Mouse (Mus musculus) adrenal gland, postnatal 36 days (tissue): ENCODE measurements at regions not wholly inside any gene's neighbourhood (a gene's known extent, or its start where the extent isn't known, plus 50 kb on each side); places are given as distances from the start of the nearest gene placed in this dataset.
A peak's percentile ranks its signal among the peaks of the same experiment; 100 is the strongest.
"Not testable (repeated sequence)": the region's sequence is repeated elsewhere in the genome, so short reads cannot be mapped to it uniquely, and the experiment has no call there.

Experiments
- DNase-seq, 2 experiments: peaks; one replicate each; pipeline ENCODE4 v3.0.0; 2021; ENCODE audit warnings: mixed read lengths in 1 of 2

DNA sequence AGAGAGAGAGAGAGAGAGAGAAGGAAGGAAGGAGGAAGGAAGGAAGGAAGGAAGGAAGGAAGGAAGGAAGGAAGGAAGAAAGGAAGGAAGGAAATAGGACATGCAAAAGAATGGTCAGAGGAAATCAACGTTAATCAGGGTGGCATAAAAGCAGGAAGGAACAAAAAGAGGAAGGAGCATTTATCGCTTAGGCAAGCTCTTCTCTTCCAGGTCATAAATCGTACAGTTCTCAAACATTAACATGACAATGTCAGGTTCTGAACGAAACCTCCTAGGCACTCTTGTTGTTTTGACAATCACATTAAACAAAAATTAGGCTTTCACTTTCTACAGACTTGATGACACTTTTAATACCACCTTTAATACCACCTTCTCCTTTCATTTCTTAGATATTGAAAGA lies 594.0 kb downstream of the Efna5 start:
- no peak for DNase-seq

DNA sequence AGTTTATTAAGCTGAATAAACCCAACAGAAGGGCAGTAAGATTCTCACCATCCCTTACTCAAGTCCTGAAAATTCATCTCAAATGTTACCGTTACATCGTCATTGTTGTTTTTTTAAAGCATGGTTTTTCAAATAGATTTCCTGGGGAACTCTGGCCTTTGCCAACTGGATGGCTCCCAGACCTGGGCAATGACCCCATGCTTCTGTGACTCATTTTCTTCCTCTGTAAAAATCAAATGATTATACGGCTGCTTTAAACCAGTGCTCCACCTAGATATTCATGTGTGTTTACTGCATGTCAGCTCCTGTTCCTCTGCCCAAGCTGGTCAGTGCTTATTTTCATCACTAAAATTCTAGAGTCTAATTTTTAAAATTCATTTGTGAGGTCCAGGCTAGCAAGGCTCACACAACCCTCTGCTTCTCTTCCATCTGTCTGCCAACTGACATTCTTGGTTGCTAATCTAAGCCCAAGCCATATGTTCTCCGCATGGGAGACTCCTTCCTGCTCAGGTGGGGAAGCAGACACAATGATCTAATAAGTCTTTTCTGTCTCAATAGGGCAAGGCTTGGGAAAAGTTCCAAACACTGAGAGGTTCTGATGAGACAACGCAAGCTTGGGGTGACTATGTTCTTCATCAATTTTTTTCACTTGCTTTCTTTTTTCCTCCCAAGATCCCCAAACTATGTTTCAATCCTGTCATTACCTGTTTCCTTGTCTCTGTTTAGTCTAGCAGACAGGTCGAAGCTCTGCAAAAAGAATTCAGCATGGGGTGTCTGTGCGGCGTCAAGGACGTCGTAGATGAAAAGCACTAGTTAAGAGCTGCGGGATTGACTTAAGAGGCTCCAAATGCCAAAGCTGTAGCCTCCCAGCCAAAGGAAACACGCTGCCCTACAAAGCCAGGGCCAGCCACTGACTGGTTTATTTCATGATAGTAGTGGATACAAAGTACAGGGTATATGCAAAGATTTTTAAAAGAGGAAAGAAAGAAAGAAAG lies 594.7 kb downstream of the Efna5 start:
- no peak for DNase-seq

DNA sequence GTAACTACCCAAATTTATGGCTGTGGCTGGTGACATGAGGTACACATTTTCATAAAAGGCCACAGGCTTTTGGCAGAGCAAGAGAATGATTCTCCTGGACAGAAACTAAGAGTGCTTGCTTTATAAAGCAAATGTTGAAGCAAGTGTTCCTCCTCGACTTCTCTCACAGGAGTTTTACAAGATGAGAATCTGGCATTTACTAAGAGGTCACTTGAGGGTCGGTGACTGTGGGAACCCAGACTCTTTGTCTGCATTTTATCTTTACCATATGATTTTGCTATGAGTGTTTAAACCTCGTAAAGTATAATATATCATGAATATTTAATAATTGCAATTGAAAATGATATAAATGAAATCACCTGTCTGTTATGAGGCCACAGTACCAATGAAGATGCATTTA lies 600.9 kb downstream of the Efna5 start:
- DNase-seq, result no peak

DNA sequence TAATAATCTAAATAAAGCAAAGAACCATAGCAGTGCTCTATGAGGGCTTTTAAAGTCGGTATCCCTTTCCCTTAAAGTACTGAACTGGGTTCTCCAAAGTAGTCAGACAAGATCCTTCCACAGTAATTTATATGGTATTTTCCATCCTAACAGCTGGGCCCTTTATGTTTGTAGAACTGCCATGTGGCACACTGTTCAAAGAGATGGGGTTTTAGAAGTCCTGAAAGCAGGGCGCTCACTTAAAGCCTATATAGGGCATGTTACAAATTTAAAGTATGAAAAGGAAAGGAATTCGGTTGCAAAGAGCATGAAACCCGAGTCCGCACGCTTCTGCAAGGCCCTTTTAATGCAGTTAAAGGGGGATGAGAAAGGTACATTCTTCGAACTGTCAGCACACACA lies 609.7 kb downstream of the Efna5 start:
- no peak for DNase-seq

DNA sequence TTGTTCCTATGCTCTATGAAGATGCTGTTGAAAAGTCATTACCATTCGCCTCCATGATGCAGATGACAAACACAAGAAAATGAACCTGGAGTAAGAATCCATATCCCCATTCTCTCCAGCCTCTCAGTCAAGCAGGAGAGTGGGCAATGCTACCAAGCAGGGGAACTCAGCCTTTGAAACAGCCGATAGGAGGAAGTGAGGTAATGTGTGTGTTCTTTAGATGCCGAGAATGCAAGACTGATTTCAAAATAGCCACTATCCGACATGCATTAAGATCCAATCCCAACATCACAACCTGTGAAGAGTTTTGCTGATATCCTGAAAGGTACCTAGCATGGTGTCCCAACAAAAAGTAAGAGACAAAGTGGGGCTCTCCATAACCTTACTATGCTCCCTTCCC lies 611.8 kb downstream of the Efna5 start:
- DNase-seq, result no peak

DNA sequence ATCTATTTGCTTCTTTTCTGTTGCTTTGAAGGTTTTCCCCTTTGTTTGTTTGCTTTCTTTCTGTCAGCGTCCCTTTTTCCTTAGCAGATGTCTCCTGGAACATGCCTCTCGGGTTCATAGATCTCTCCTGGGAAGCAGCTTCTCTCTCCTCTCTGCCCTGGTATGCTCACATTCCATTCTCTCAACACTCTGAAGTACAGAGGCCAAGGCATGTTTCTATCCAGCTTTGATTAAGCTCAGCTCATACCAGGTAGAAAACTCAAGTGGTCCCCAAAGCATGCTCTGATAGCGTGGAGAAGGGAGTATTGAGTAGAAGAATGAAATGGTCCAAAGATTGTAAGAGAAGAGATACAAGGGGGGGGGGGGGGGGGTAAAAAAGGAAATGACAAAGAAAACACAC lies 627.7 kb downstream of the Efna5 start:
- no peak for DNase-seq

DNA sequence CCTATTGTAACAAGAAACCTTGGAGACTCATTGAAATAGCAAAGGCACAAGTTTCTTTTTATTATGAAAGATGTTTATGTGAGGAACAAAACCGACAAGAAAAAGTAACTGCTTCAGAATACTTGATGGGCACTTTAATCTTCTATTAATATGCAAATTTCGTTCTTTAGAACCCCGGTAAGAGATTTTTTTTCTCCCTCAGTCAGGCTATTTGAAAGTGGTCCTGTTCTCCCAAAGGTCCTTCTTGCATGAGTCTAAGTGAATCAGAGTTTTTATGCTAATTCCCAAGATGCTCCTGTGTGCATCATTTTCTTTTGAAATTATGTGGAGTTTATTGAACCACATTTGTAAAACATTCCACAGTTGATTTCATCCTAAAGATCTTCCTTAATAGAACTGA lies 633.1 kb downstream of the Efna5 start:
- no peak for DNase-seq

DNA sequence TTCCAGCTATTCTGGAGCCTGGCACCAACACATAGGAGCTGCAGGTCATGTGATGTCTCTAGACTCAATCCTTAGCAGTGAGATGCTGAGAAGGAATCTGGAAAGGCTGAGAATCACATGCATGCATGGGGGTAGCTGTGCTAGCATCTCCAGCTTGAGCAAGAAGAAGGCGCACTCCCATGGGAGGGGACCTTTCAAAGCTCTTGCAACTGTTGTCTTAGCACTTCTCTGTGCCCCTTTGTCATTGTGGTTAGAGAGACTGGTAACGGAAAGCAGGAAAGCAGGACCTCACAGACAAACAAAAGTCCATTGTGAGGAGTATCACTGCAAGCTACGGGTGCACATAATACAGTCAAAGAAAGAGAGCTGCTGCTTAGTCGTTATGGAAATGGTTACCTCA lies 634.5 kb downstream of the Efna5 start:
- DNase-seq, result no peak

DNA sequence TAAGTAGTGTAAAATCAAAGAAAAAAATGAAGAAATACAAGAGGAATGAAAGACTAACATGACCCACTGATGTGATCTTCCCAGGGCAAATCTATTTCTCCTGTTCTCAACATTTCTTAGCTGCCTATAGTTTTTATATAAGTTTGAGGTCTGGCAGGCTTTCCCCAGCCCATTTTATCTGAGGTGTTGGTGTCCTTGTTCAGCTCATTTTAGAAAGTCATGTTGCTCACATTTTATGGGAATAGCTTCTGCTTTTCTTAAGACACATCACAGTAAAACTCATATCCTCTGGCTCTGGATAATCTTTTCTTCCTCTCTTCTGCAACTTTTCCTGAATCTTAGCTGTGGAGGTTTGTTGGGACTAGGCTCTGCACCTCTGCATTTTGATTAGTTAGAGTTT lies 650.2 kb downstream of the Efna5 start:
- no peak for DNase-seq

DNA sequence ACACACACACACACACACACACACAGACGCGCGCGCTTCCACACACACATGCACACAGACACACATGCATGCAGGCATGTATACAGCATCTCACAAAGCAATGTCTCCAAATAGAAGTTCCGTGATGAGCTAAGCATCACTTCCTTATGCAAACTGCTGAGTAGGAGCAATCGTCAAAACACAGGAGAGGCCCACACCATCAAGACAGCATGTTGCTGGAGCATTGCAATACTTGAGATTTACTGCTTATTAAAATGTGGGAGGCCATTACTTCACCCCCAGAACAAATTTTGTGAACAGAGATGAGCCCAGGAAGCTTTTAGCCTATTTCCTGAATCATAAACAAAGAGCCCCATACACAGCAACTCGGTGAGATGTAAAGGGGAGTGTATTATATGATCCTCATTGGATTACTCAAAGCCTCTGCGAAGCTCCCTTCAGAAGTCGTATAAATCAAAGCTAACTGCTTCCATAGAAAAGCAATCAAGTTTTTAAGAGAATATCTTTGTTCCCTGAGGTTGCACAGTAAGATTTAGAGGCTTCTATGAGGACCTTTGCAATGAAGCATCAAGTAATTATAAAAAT lies 670.6 kb downstream of the Efna5 start:
- DNase-seq, result no peak

DNA sequence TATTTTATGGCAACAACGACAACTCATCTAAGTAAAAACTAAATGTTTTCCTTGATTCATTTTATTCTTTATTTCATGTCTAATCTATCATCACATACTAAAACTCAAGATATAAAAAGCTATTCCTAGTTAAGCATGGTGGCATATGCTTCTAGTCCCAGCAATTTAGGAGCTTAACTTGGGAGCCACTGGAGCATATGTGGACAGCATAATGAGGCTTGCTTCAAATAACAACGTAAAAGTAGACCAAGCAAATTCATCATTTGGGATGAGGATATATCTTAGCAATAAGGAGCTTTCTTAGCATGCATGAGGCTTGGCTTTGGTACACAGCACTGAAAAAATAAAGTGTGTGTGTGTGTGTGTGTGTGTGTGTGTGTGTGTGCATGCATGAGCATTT lies 678.5 kb downstream of the Efna5 start:
- no peak for DNase-seq

DNA sequence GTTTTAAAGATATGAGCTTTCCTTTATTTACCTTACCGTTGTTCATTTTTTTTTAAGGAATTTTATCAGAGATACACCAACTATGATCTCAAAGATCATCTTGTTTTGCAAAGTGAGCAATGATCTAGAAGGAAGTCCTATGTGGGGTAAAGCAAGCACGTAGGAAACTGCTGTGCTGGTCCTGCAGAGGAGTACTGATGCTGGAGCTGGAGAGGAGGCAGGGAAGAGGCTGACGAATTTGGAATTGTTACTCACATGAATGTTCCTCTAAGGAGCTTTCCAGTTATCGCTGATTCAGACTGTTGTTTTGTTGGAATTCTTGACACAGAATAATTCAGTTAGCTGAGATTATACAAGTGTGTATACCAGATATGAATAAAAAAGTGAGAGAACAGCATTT lies 680.6 kb downstream of the Efna5 start:
- no peak for DNase-seq

DNA sequence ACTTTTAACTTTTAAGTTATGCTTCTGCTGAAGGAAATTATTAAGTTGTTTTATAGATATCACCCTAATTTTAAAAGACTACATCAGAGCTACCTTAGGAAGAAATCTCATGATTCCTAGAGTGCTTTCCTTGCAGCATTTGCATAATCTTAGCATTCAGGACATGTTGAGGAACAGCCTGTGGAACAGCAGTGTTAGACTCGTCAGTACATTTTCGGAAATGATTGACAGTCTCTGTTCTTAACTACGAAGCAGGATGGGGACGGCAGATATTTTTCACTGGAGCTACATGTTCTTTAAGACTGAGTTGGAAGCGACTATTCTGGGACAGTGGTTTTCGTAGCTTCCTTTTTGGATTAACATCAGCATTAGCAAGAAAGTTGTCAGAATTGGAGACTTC lies 681.6 kb downstream of the Efna5 start:
- no peak for DNase-seq

DNA sequence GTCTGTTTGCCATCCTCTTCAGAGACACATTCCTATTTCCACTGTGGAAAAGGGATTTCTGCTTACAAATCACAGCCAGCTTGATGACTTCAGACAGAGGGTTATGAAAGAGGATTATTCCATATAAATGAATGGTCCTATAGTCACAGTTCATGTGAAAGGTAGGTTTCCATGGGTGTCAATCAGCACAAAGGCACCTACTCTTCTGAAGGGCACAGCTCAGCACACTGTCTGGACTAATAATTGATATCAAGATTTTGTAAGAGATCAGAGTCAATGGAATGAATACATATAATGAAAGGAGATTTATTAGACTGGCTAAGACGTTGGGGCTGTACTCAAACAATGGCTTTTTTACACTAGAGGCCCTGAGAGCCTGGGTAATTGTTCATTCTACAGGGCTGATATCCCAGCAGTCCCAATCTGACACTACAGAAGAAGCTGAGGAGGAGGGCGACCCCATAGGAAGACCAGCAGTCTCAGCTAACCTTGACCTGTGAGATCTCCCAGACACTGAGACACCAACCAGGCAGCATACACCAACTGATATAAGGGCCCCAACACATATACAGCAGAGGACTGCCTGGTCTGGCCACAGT lies 702.4 kb downstream of the Efna5 start:
- DNase-seq, result no peak

DNA sequence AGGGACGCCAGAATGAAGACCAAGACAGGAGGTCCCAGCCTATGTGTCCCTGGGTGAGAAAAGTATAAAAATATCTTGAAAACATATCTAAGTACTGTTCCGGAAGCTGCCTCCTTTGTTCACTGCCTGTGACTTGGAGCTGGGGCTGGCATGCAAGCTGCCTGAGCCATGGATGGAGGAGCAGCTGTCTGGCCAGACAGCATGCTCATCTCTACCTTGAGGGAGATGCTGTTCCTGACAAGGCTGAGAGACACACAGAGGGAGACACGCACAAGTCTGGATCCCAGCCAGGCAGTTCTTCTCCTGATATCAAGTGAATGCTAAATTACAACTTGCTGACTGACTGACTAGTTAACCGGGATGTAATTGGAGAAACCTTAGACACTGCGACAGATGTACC lies 704.8 kb downstream of the Efna5 start:
- DNase-seq, result no peak

DNA sequence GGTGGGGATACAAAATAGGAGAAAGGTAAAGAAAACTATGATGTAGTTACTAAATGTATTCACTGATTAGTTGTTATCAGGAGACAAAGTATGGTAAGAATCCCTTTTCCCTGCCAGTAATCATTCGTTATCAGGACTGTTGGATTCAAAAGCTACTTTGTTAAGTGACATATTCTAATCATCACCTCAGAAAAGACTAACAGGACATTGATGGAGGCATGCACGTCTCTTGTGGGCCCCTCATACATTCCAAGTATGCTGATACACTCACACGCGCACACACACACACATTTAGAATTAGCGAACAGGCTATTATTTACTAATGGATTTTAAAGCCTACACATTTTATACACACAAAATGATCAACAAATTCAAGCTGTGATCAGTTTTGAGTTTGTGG lies 708.8 kb downstream of the Efna5 start:
- no peak for DNase-seq

DNA sequence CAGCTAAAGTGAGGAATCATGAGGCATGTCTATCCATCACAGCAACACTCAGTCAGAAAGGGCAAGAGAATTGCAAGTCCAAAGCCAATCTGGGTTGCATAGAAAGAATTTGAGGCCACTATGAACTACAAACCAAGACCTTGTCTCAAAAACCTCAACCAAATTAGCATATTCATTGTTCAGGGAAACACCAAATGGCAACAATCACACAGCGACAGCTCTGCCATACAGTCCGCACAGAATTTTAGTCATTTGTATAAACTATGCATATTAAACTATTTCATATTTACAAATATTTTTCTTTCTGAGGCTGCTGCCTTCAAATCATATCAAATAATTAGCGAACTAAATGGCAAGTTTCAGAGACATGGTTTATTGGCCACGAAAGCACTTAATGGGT lies 709.6 kb downstream of the Efna5 start:
- no peak for DNase-seq

DNA sequence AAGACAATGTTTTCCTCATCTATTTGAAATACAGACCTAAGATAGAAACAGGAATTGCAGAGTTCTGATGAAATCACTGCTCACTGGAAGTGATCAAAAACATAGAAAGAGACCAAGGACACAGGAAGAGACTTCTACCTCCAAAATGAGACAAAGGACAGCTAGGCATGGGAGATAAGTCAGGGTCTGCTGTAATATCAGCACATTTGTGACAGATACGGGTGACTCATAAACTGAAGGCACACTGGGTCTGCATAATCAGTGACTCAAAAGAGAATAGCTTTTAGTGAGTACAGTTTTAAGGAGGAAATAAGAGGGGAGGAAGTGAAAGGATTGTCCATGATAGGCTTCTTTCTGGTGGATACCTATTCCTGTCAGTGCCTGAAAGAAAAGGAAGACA lies 719.7 kb downstream of the Efna5 start:
- DNase-seq, result peak in 1 of 2 experiments; percentile 1

DNA sequence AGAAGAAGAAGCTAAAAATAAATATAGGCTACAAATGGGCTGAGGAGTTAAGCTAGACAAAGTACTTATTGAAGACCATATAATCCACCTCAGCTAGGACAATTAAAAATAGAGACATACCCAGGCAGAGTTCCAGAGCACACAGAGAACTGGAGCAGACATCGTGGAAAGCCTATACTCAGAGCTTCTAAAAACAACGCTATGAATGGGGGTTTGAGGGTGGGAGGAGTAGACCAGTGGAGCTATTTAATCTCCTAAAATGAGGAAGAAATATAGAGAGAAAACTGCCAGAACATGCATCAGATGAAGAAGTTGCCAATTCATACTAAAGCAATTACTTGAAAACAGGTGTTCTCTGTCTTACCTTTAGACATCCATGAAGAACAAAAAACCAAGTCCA lies 720.8 kb downstream of the Efna5 start:
- DNase-seq, result no peak

DNA sequence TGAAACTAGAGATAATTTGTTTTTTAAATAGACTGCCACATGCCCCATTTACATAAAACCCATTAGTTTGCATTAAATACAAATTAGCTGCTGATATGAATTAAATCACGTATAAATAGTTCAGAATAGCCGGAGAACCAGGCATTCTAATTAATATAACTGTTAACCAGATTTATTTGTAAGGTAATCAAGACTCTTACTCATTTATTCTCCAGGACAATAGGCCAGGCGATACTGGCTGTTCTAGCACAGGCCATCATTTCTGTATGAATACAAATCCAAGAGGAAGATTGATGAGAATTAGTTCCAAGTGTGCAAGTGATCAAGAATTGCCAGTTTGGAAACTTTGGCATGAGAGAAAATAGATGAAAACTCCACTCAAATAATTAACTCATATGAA lies 746.1 kb downstream of the Efna5 start:
- DNase-seq, result no peak

DNA sequence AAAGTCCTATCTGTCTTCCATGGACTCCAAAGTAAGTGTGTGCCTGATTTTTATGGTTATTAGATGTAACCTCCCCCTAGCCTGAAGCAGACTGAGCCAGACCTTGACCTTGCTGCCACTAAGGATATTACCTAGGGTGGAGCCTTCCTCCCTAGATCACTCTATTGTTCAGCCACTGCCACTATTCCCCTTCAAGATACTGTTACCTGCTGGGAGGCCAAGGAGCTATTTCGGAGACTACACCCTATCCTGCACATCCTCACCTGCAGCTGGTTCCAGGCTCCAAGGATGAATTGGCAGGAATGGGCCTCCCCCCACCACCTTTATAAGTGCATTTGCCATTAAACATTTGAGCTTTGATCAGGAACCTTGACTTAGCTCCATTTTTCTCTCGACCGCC lies 769.4 kb downstream of the Efna5 start:
- DNase-seq, result not testable (repeated sequence)

DNA sequence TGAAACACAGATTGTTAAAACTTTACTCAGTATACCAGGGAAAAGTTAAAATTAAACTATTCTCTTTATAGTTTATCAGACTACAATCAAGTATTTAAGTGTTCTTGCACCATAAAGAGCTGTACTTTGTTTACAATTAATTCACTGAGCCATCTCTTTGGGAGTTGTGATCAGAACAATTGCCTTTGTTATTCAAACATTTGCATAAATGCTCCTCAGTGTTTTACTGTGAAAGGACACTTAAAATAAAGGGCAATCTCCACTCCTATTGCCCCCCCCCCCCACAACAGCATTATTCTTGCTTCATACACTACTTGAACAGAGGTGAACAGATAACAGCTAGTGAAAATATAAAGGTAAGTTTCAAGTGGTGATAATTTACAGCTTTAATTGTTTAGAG lies 772.1 kb downstream of the Efna5 start:
- DNase-seq, result no peak

DNA sequence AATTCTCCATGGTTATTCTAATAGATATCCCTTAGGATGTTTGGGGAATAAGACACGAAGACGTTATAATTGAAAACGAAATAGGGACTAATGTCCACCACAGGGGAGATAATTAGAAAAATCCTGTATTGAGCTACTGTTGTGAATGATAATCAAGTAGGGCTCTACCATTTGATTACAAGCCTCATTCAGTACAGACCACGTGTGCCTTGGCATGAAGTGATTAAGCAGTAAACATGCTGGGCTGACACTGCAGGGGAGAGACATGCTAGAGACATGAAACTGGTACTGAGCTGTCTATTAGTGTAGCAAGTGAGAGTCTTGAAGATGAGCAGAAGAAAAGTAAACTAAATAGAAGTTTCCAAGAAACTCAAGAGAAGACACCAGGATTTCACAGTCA lies 797.8 kb downstream of the Efna5 start:
- no peak for DNase-seq

DNA sequence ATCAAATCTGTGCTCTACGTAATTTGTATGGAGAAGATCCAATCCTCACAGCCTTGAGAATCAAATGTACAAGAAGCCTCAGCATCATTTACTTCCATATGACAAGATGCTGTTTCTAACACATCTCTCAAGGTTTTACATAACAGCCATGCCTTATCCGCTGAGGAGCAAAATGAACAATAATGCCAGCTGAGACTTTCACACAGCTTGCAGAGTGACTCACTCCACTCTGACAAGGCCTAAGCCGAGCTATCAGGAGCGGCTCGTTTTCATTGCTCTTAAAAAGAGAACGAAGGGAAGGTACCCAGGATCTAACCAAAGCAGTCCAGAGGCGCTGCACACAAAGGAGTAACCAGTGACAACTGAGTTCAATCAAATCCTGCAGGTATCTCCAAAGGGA lies 803.5 kb downstream of the Efna5 start:
- DNase-seq, result no peak
